Mouse (Mus musculus) mesoderm, embryonic 11.5 days (tissue): ENCODE measurements at regions not wholly inside any gene's neighbourhood (a gene's known extent, or its start where the extent isn't known, plus 50 kb on each side); places are given as distances from the start of the nearest gene placed in this dataset.
"Not testable (repeated sequence)": the region's sequence is repeated elsewhere in the genome, so short reads cannot be mapped to it uniquely, and the experiment has no call there.

Source experiments
- DNase-seq: peaks from one replicate; pipeline ENCODE4 v3.0.0-alpha.2; 2012; ENCODE audit warnings: low read depth, low spot score

DNA sequence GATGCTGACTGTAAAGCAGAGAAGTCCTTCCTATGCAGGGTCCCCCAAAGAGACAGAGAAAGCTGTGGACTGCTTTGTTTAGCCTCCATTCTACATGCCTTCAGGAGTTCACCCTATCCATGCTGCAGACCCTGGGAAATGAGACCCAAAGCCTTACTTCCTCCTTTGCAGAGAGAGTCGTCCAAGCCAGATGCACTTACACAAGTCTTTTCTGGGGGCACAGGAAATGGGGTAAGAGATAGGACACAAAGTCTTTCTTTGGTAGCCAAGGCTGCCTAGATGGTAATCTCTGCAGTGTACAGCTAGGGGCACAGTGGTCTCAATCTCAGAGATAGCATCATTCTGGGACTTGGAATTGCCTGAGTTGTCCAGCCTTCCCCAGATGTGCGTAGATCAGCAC, 448.1 kb upstream of the Smim15 start:
- no peak for DNase-seq

DNA sequence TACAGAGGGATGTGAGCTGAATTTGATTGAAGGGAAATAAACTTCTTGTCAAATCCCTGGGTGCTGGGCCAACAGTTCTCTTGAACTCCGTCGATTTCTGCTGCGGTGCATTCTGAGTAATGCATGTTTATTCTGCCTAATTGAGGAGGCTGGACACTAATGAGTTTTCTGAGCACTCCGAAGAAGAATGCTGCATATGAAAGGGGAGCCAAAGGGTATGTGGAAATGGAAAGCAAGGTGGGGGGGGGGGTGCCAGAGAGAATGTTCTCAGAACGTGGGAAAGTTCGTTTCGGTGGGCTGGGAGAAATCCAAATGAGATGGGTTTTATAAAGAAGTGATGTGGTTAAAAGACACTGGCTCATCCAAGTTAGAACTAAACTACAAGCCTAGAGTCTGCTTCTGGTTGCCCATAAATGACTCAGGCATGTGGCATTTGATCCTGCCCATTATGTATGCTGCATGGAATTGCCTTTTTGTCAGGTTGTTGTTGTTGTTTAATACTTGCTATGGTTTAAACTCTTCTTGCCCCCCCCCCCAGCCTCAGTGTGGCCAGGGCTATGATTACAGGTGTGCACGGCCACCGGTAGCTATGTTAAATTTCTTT, 455.7 kb upstream of the Smim15 start:
- no peak for DNase-seq

DNA sequence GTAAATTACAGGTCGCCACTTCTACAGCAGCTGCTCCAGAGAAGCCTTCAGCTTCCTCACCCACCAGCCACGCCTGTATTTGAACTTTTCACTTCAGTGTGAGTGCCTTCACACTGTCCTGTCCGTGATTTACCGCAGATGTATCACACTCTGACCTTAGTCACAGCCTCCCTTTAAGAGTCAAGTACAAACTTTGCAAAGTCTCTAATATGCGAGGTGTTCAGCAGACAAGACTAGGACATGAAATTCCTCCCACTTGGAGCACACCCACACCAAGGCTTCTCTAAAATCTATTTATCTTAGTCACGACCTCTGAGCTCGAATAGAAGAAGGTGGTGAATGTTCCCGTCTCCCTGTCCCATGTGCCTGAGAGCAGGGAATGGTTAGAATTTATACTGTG, 456.6 kb upstream of the Smim15 start:
- peak; percentile 14 for DNase-seq

DNA sequence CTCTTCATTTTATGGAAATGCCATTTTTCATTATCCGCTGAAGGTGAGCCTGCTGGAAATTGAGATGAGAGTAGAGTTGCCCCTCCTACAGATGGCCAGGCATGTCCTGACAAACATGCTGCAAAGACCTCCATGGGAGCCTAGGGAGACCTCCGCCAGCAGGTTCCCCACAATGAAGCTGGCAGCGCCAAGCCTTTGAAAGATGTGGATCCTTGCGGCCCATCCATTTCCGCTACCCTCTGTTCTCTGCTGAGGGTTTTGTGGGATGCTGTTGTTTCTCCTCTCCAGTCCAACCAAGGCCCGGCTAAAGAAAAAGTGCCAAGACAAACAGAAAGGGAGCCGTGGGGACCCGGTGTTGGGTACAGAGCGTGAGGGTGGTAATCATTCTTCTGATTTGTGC, 458.3 kb upstream of the Smim15 start:
- no peak for DNase-seq

DNA sequence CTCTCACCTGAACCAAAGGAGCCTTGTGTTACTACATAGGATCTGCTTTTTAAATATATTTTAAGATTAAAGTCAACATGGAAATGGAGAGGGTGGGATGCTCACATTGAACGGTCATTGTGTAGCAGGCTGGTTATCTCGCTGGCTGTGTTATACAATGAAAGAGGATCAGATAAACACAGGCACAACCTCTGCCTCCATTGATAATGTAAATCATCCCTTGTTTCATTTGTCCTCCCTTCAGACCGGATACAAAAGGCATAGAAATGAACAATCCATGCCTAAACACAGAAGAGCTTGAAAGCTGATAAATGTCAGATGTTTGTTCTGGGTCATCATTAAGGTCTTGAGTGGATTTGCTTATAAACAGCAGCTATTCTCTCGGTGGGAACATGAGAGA, 458.9 kb upstream of the Smim15 start:
- peak; percentile 34 for DNase-seq

DNA sequence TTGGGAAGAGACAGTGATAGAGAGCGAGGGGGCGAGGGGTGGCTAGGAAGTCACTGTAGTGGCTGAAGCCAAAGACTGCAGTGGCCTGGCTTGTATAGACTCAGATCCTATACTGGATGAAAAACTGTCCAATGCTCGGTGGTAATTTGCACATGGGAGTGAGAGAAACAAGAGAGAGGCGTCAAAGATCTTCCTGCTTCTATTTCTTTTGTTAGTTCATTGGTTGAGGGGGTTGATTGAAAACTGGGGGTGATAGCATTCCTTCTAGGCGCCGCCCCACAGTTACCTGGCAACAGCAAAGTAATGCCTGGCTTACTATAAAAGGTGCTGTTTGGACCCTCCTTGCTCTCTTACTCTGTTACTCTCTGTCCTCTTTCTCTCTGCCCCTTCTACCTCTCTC, 465.3 kb upstream of the Smim15 start:
- no peak for DNase-seq

DNA sequence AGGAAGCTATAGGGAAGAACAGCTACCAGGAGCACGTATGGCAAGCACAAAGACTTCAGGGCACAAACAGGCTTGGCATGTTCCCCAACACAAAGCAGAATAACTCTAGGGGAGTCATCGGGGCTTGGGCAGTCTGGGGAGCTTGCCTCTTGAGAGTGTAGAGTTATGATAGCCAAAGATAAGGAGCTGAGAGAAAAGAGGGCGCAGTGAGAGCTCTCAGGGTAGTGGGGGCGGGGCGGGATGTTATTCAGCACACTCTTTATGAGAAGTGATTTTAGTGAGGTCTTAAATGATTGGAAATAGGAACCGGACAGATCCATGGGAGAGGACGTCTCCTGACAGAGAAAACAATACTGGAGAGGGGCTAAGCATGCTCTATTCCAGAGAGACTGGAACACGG, 466.4 kb upstream of the Smim15 start:
- DNase-seq = no peak

DNA sequence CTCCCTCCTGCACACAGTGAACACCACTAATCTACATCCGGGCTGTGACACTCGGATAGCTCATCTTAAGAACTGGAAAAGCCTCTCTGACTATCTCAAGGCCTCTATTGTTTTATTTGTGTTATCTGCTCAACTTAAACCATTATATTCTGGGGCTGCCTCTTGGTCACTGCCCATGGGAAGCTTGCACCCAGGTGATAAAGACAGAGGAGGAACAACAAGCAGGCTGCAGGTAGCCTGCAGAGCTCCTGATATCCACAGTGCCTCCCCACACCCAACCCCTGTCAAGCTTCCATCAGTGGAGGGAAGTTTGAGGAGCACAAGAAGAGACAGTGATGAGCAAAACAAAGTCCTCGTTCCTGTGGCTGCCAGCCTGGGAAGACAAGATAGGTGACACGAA, 467.0 kb upstream of the Smim15 start:
- no peak for DNase-seq

DNA sequence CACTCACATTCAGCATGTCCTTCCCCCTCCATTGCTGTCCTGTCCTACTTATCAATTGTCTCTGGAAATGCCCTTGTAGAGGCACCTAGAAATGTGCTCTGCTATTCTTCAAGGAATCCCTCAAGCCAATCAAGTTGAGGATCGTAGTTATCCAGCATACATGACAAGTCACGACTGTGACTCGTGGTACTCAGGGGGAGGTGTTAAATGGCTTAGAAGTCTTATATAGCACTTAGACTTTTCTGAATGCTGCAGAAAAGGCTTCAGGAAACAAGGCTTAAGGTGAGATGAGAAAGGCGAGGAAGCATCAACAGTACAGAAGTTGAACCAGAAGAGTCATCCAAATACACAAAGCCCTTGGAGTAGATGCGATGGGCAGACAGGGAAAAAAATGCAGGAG, 467.5 kb upstream of the Smim15 start:
- no peak for DNase-seq

DNA sequence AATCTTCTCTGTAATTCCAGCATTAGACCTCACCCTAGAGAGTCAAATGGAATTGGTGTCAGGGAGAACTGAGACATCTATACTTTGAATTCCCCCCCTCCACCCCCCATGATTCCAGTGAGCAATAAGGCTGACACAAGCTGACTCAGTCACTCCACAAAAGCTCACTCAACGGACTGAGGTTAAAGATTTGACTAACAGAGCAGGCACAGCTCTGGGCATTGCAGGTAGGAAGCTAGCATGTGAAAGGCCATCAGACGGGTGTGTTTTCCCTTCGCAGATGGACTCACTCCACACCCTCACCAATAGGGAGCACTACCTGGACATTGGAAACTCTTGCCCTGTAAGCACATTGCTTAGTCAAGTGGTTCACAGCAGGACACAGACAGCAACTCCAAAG, 469.2 kb upstream of the Smim15 start:
- DNase-seq = no peak

DNA sequence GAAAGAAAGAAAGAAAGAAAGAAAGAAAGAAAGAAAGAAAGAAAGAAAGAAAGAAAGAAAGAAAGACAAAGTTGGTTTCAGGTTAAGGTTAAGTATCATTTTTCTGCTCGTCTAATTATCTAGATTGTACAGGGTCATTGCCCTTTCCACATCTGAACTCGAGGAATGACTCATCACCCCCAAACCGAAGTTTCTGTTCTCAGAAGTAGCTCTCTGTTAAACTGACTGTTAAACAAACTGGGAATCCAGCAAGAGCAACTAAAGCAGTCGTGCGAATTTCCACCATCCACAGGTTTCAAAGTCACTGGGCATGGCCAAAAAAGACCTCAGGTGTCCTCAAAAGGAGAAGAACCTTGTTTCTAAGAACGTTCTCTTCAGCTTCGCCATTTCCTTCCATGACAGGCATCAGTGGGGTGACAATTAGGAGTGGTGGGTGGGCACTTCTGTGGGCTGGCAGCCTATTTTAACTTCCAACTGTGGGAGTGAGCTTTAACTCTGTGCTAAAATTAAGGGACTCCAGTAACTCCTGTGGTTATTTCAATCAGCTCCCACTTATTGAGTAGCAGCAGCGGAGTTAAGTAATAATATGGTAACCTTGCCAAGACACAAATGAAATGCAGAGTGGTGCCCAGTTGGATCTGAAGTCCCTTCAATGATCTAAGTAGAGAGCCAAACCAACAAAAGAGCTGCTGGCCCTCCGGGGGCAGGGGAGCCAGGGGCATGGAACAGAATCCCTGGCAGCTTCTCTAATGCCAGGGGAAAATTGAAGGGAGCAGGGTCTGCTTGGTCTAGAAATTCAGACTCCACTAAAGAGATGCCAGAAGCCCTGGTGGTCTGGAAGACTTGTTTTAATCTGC, 470.5 kb upstream of the Smim15 start:
- DNase-seq = no peak

DNA sequence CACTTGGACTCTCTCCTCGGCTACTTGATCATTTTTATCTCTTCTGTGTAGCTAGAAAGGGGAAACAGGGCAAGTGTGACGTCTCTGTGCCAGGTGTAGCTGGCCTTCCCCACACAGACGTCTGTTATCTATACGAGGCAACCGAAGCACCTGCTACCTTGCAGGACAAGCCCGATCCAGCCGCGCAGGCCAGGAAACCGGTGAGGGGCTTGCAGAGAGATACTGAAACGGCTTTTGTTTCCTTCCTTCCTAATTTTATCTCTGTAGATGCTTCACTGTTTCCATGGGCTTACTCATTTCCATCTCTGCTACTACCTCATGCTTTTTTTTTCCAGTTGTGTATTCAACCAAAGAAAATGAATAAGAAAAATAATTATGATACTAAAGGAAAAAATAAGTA, 472.7 kb upstream of the Smim15 start:
- no peak for DNase-seq

DNA sequence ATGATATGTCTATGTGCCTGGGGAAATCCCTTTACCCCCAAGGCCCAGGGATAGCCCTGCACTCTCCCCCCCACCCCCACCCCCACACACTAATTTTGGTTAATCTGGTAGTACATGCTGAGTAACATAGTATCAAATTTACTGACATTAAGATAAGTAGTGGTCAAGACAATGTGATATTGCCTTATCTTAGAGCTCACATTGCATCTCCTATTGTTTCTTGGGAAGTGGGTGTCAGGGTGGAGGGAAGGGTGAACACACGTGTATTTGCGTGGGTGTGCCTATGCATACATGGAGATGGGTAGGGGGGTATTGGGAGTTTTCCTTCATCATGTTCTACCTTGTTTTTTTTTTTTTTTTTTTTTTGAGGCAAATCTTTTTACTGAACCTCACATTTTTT, 474.8 kb upstream of the Smim15 start:
- no peak for DNase-seq

DNA sequence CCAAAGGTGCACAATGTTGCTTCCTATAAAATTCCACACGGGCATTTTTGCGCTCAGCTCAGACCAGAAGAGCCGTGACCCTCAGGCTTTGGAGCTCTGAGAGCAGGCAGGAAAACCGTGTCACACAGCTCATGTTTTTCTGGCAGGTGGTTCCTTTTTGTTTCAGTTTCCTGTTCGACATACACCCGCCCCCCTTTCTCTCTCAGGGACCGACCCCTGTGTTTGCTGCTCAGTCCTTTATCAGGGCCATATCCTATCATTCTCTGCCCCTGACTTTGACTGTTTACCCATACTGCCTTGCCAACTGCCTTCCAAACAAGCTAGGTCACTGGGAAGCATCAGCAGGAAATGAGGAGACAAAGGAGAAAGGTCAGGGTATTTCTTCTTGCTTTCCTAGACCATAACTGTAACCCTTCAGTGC, 475.5 kb upstream of the Smim15 start:
- DNase-seq = peak; percentile 10

DNA sequence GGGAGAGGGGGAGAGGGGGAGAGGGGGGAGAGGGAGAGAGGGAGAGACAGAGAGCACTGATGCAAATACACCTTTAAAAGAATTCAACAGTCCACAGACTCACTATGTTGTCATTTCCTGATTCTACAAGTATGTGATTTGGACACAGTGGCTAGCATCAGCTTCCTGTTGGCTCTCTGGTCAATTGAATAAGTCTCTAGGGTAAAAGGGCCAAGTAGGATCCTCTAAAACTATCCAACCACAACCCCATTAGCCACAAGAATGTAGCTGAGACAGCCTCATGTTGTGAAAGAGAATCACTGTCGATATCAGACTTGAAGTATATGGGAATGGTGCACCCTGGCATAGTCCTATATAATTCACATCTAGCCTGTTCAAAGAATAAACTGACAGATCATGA, 481.8 kb upstream of the Smim15 start:
- DNase-seq = no peak

DNA sequence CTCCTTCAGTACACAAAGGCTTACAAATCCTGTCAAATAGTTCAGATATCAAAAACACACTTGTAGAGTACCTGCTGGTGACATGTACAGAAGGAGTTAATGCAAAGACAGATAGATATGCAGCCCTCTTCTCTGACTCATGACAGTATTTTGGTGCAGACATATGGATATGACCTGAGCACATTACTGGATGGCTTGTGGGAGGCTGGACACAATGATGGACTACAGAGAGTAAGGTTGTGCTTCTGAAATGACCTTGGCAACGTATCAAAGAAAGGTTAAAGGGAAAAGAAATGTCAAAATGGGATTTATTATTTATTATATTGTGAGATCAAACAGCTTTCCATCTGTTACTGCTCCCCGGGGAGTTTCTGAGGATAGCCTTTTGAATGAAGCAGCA, 482.7 kb upstream of the Smim15 start:
- DNase-seq = peak; percentile 43

DNA sequence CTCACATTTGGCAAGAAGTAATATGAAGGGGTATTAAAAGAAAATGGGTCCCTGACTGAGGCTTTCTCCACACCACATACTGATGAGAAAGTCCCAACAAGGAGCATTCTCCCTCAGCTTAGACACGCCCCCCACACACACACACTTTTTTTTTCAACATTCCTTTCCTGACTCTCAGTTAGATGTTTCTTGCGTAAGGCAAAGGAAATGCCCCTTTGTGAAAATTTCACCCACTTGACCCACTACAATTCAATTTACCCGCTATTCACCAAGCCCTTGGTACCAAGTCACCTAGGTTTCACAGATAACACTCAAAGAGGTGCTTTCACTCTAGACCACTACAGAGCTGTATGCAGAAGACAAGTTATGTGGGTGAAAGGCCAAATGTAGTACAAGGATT, 488.3 kb upstream of the Smim15 start:
- DNase-seq = no peak

DNA sequence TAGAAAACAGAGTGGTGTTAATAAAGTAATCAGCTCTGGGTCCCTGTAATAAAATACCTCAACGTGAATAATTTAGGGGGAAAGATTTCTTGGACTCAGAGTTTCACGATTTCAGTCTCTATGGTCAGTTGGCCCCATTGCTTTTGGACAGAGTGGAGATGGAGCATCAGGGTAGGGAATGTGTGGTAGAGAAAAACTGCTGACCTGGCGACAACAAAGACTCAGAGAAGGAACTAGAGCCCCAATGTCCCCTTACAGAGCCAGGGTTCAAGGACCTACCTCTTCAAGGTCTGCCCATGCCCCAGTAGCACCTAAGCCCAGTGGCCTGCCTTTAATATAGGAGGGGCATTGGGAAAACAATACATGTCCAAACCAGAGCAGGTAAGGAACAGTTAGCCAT, 490.2 kb upstream of the Smim15 start:
- DNase-seq = no peak

DNA sequence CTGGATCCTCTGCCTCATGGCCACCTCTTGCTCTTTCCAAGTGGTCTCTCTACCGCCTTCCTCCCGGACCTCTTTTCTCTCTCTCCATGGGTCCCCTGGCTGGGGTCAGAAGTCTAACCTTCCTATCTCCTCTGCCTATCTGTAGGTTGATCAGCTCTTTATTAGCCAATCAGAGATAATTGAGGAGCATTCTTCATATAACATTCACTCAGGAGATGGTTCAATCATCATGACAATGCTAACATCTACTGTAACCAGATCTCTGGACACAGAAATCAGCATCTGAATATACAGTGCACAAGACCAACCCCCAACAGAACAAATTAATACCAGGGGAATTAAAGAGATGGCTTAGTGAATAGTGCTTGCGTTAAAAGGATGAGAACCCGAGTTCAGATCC, 492.1 kb upstream of the Smim15 start:
- DNase-seq = no peak

DNA sequence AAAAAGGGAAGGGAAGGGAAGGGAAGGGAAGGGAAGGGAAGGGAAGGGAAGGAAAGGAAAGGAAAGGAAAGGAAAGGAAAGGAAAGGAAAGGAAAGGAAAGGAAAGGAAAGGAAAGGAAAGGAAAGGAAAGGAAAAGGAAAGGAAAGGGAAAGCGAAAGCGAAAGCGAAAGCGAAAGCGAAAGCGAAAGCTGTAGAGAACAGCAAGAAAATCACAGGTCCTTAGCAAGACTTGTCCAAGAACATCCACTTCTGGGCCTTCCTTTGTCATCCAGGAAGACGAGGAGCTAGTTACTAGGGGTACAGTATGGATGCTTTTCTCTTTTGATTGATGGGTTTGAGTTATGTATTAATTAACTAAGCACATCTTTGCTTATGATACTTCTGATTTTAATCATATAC, 494.3 kb upstream of the Smim15 start:
- DNase-seq = not testable (repeated sequence)

DNA sequence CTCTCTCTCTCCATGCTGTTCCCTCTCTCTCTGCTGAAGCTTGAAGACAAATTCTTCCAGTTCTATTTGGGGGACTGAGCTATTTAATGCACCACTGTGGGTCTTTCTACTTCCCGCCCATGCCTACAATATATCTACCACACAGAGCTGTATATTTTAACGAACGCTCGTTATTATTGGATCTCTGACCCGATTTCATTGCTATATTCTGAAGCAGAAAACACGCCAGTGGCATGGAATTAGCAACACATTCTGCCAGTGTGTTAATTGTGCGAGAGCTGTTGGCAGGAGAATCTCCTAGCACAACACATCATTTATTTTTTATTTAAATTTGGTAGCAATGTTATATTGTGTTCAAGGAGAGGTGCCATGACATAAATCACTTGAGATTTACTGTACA, 497.2 kb upstream of the Smim15 start:
- DNase-seq = no peak

DNA sequence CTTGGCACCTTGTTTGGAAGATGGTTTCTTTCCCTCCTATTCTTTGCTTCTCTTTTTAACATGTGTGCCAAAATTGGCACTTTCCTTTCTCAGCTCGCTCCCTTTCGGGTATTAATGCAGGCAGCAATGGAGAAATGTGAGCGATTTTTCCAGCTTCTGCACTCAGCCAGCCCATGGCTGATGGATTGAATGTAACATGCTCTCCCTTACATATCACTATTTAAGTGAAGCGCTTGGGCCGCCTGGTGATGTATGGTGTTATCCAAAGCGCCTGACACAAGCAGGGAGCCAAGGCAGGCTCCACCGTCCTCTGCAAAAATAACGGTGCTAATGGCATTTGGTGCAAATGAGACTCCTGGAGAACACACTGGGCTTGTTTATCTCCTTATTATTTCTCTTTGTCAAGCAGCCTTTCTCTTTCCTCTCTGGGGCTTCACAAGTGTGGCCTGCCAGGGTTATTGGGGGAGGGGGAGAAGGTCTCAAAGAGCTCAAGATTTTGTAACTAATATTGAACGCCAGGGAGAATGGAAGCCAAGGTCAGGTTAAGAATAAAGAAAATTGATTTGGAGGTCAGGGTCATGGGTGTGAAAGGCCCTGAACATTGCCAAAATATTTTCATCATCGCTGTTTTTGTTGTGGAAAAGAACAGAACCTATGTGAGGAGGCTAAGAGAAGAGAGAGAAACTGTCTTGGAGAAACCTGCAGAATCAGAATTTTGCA, 497.9 kb upstream of the Smim15 start:
- DNase-seq = no peak

DNA sequence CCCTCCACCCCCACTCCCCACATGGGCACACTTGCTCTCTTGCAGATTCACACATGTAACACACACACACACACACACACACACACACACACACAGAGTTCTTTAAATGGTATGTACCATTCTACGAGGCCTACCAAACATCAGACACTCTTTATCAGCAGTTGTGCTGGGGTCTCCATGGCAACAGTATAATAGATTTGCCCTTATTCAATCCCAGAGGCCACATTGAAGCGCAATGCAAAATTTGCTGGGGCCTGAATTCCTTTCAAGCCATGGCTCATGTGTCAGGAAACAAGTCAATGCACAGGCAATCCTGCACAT, 502.7 kb upstream of the Smim15 start:
- peak; percentile 71 for DNase-seq
